Mouse (Mus musculus) hematopoietic stem cell, adult 5-6 weeks (primary cell): ENCODE measurements around the gene Extl1. TPM values are rescaled to one million over a fixed set of nuclear protein-coding genes. Genes with fewer than 3 reads are reported as not detected.

Experiments used
- ATAC-seq, 2 experiments: fragments of 125-278 bp in 1 of 2; replicated peaks in 1 of 2; 2 replicates each; pipeline ENCODE4 v1.8.0; 2016 to 2017; ENCODE audit warnings: inconsistent platforms in 2 of 2, mild to moderate bottlenecking in 2 of 2, moderate number of reproducible peaks in 2 of 2, low read depth in 1 of 2, moderate TSS enrichment in 1 of 2; ENCODE audit not compliant: low FRiP score in 2 of 2, poor library complexity in 2 of 2, severe bottlenecking in 2 of 2, insufficient read depth in 1 of 2, low TSS enrichment in 1 of 2
- total RNA-seq: library from RNA; stranded (forward); fragments of 172-1452, 232-1000 nt; gene quantifications from 2 replicates; pipeline ENCODE4 v1.2.3, GENCODE M21; 2017

Extl1 gene
- total RNA-seq, 1 experiment from 2014 or later = 0.20 TPM

- ATAC-seq = peak; percentile 99
These were observed 12.6 kb upstream of the Extl1 start, which contains the start of gene Pafah2 for GRCm38 (mm10) chr4:134395977-134396825. Gene Pafah2 (plus strand): TSS chr4:134396320.

- ATAC-seq = no peak
These were observed 11.5 kb upstream of the Extl1 start for GRCm38 (mm10) chr4:134395142-134395541.

GRCm38 (mm10) chr4:134393026-134393425 is 9.4 kb upstream of the Extl1 start:
- ATAC-seq = no peak

- ATAC-seq = no peak
These were observed 8.9 kb upstream of the Extl1 start for GRCm38 (mm10) chr4:134392595-134392994.

- no peak for ATAC-seq
These were observed 8.0 kb upstream of the Extl1 start for GRCm38 (mm10) chr4:134391636-134392035.

GRCm38 (mm10) chr4:134388397-134388796 is 4.7 kb upstream of the Extl1 start:
- peak; percentile 69; a peak in 2 of 4 replicates for ATAC-seq

GRCm38 (mm10) chr4:134387268-134387667 is 3.6 kb upstream of the Extl1 start:
- peak; percentile 45 to 46; a peak in 2 of 4 replicates for ATAC-seq

GRCm38 (mm10) chr4:134379510-134379909 is 4.1 kb downstream of the Extl1 start:
- no peak for ATAC-seq

GRCm38 (mm10) chr4:134378089-134378615 is 5.5 kb downstream of the Extl1 start:
- ATAC-seq = no peak

- no peak for ATAC-seq
These were observed 9.3 kb downstream of the Extl1 start for GRCm38 (mm10) chr4:134374306-134374705.

GRCm38 (mm10) chr4:134373295-134373694 is 10.4 kb downstream of the Extl1 start:
- ATAC-seq = no peak

GRCm38 (mm10) chr4:134372294-134372747 is 11.3 kb downstream of the Extl1 start:
- peak; percentile 85 for ATAC-seq

GRCm38 (mm10) chr4:134371316-134371855 is 12.3 kb downstream of the Extl1 start:
- ATAC-seq = no peak

- ATAC-seq = peak; percentile 5 to 40; a peak in 2 of 4 replicates
These were observed 12.9 kb downstream of the Extl1 start for GRCm38 (mm10) chr4:134370649-134371221.

- ATAC-seq = 0 out of 4 replicates have a peak, but pooled peaks have one; percentile 8 to 9
These were observed 18.4 kb downstream of the Extl1 start for GRCm38 (mm10) chr4:134365280-134365679.

GRCm38 (mm10) chr4:134362586-134362985 is 21.1 kb downstream of the Extl1 start:
- peak; percentile 66 to 82 for ATAC-seq

GRCm38 (mm10) chr4:134362124-134362523 is 21.5 kb downstream of the Extl1 start:
- ATAC-seq = 0 out of 4 replicates have a peak, but pooled peaks of 1 of the 2 experiments have one; percentile 1

- ATAC-seq = peak; percentile 37 to 46; a peak in 3 of 4 replicates
These were observed 22.4 kb downstream of the Extl1 start for GRCm38 (mm10) chr4:134361215-134361614.
